Mouse (Mus musculus): ENCODE results near the gene Akap6. TPM values are rescaled to one million over a fixed set of nuclear protein-coding genes. Genes with fewer than 3 reads are reported as not detected.

The Akap6 gene
- polyA plus RNA-seq, 1 experiment from 2014 or later = 13.3 TPM

GRCm38 (mm10) chr12:52910345-52910744, 211.2 kb downstream of the Akap6 start:
- no peak overlapping the region for H3K9ac ChIP-seq (ENCODE audit: low read length)
- no peak overlapping the region for H3K4me2 ChIP-seq (ENCODE audit: low read length)
- H3K27ac ChIP-seq (ENCODE audit: low read depth, low read length) = no peak overlapping the region
- DNase-seq (ENCODE audit: low spot score) = no peak
- no peaks in the 10 kb centered on the region for H3K36me3 ChIP-seq (ENCODE audit: control insufficient read depth, insufficient read depth, low read length)
- 0 out of 2 replicates have a peak, but pooled peaks have one; percentile 48 for ATAC-seq
- H3K9me3 ChIP-seq (replicated peaks; ENCODE audit: control insufficient read depth, low read length) = no peaks in the 10 kb centered on the region
- no peak overlapping the region for H3K4me3 ChIP-seq (ENCODE audit: low read depth, low read length)
- H3K27me3 ChIP-seq (replicated peaks; ENCODE audit: control insufficient read depth, insufficient read depth, low read length) = no peaks in the 10 kb centered on the region
- WGBS = 82% methylated on average over 13 of the region's 13 CpGs
- H3K4me1 ChIP-seq (ENCODE audit: control insufficient read depth, insufficient read depth, low read length) = no peaks in the 10 kb centered on the region

- H3K9ac ChIP-seq (ENCODE audit: low read length) = no peak overlapping the region
- DNase-seq (ENCODE audit: low spot score) (peak; percentile 76), ATAC-seq (no peak)
- no peaks in the 10 kb centered on the region for H3K27me3 ChIP-seq (replicated peaks; ENCODE audit: control insufficient read depth, insufficient read depth, low read length)
- no peaks in the 10 kb centered on the region for H3K4me1 ChIP-seq (ENCODE audit: control insufficient read depth, insufficient read depth, low read length)
- H3K9me3 ChIP-seq (replicated peaks; ENCODE audit: control insufficient read depth, low read length) = no peaks in the 10 kb centered on the region
- H3K36me3 ChIP-seq (ENCODE audit: control insufficient read depth, insufficient read depth, low read length) = no peaks in the 10 kb centered on the region
- no peak overlapping the region for H3K4me2 ChIP-seq (ENCODE audit: low read length)
- H3K4me3 ChIP-seq (ENCODE audit: low read depth, low read length) = no peak overlapping the region
- 20% methylated on average over 8 of the region's 8 CpGs for WGBS
- no peak overlapping the region for H3K27ac ChIP-seq (ENCODE audit: low read depth, low read length)
Observed at GRCm38 (mm10) chr12:52910819-52911218, 211.6 kb downstream of the Akap6 start.

GRCm38 (mm10) chr12:52918939-52919338, 219.8 kb downstream of the Akap6 start:
- Histone ChIP-seq H3K4me1 (ENCODE audit: control insufficient read depth, insufficient read depth, low read length) (no peaks in the 10 kb centered on the region), H3K27me3 (replicated peaks; ENCODE audit: control insufficient read depth, insufficient read depth, low read length) (no peaks in the 10 kb centered on the region), H3K9ac (ENCODE audit: low read length) (no peak overlapping the region), H3K27ac (ENCODE audit: low read depth, low read length) (no peak overlapping the region), H3K36me3 (ENCODE audit: control insufficient read depth, insufficient read depth, low read length) (no peaks in the 10 kb centered on the region), H3K9me3 (replicated peaks; ENCODE audit: control insufficient read depth, low read length) (no peaks in the 10 kb centered on the region), H3K4me2 (ENCODE audit: low read length) (no peak overlapping the region), H3K4me3 (ENCODE audit: low read depth, low read length) (no peak overlapping the region)
- DNase-seq (ENCODE audit: low spot score) = peak; percentile 75
- peak; percentile 34 for ATAC-seq
- 18% methylated on average over 11 of the region's 11 CpGs for WGBS

- ATAC-seq (no peak), DNase-seq (ENCODE audit: low spot score) (no peak)
- H3K9me3 ChIP-seq (replicated peaks; ENCODE audit: control insufficient read depth, low read length) = no peaks in the 10 kb centered on the region
- no peak overlapping the region for H3K9ac ChIP-seq (ENCODE audit: low read length)
- WGBS = 91% methylated on average over 6 of the region's 6 CpGs
- H3K4me1 ChIP-seq (ENCODE audit: control insufficient read depth, insufficient read depth, low read length) = no peaks in the 10 kb centered on the region
- no peak overlapping the region for H3K4me3 ChIP-seq (ENCODE audit: low read depth, low read length)
- H3K4me2 ChIP-seq (ENCODE audit: low read length) = no peak overlapping the region
- no peaks in the 10 kb centered on the region for H3K27me3 ChIP-seq (replicated peaks; ENCODE audit: control insufficient read depth, insufficient read depth, low read length)
- no peaks in the 10 kb centered on the region for H3K36me3 ChIP-seq (ENCODE audit: control insufficient read depth, insufficient read depth, low read length)
- no peak overlapping the region for H3K27ac ChIP-seq (ENCODE audit: low read depth, low read length)
Observed at GRCm38 (mm10) chr12:52922510-52922909, 223.3 kb downstream of the Akap6 start.

- no peak for DNase-seq (ENCODE audit: low spot score)
- no peak for ATAC-seq
- Histone ChIP-seq H3K4me1 (ENCODE audit: control insufficient read depth, insufficient read depth, low read length) (no peaks in the 10 kb centered on the region), H3K4me3 (ENCODE audit: low read depth, low read length) (no peak overlapping the region), H3K27ac (ENCODE audit: low read depth, low read length) (no peak overlapping the region), H3K9ac (ENCODE audit: low read length) (no peak overlapping the region), H3K36me3 (ENCODE audit: control insufficient read depth, insufficient read depth, low read length) (no peaks in the 10 kb centered on the region), H3K27me3 (replicated peaks; ENCODE audit: control insufficient read depth, insufficient read depth, low read length) (no peaks in the 10 kb centered on the region), H3K9me3 (replicated peaks; ENCODE audit: control insufficient read depth, low read length) (no peaks in the 10 kb centered on the region), H3K4me2 (ENCODE audit: low read length) (no peak overlapping the region)
- WGBS = 89% methylated on average over 4 of the region's 4 CpGs
Observed at GRCm38 (mm10) chr12:52925448-52925847, 226.3 kb downstream of the Akap6 start.

- H3K36me3 ChIP-seq (ENCODE audit: control insufficient read depth, insufficient read depth, low read length) = no peaks in the 10 kb centered on the region
- no peaks in the 10 kb centered on the region for H3K9me3 ChIP-seq (replicated peaks; ENCODE audit: control insufficient read depth, low read length)
- no peak overlapping the region for H3K9ac ChIP-seq (ENCODE audit: low read length)
- 65% methylated on average over 5 of the region's 13 CpGs for WGBS
- no peak overlapping the region for H3K4me2 ChIP-seq (ENCODE audit: low read length)
- no peak for DNase-seq (ENCODE audit: low spot score)
- H3K4me1 ChIP-seq (ENCODE audit: control insufficient read depth, insufficient read depth, low read length) = peaks cover 2% of the 10 kb centered on the region
- H3K27ac ChIP-seq (ENCODE audit: low read depth, low read length) = no peak overlapping the region
- ATAC-seq = no peak
- H3K4me3 ChIP-seq (ENCODE audit: low read depth, low read length) = no peak overlapping the region
- H3K27me3 ChIP-seq (replicated peaks; ENCODE audit: control insufficient read depth, insufficient read depth, low read length) = no peaks in the 10 kb centered on the region
Observed at GRCm38 (mm10) chr12:52933832-52934231, 234.6 kb downstream of the Akap6 start.

- 96% methylated on average over 3 of the region's 3 CpGs for WGBS
- Histone ChIP-seq H3K9ac (ENCODE audit: low read length) (no peak overlapping the region), H3K36me3 (ENCODE audit: control insufficient read depth, insufficient read depth, low read length) (no peaks in the 10 kb centered on the region), H3K4me1 (ENCODE audit: control insufficient read depth, insufficient read depth, low read length) (peaks cover 3% of the 10 kb centered on the region), H3K4me2 (ENCODE audit: low read length) (no peak overlapping the region), H3K27ac (ENCODE audit: low read depth, low read length) (no peak overlapping the region), H3K9me3 (replicated peaks; ENCODE audit: control insufficient read depth, low read length) (no peaks in the 10 kb centered on the region), H3K4me3 (ENCODE audit: low read depth, low read length) (no peak overlapping the region), H3K27me3 (replicated peaks; ENCODE audit: control insufficient read depth, insufficient read depth, low read length) (no peaks in the 10 kb centered on the region)
- no peak for ATAC-seq
- DNase-seq (ENCODE audit: low spot score) = no peak
Observed at GRCm38 (mm10) chr12:52934989-52935388, 235.8 kb downstream of the Akap6 start.

- no peak overlapping the region for H3K9ac ChIP-seq (ENCODE audit: low read length)
- WGBS = 43% methylated on average over 5 of the region's 5 CpGs
- H3K4me3 ChIP-seq (ENCODE audit: low read depth, low read length) = no peak overlapping the region
- no peaks in the 10 kb centered on the region for H3K9me3 ChIP-seq (replicated peaks; ENCODE audit: control insufficient read depth, low read length)
- peak; percentile 54 for DNase-seq (ENCODE audit: low spot score)
- H3K4me1 ChIP-seq (ENCODE audit: control insufficient read depth, insufficient read depth, low read length) = peaks cover 3% of the 10 kb centered on the region
- no peaks in the 10 kb centered on the region for H3K36me3 ChIP-seq (ENCODE audit: control insufficient read depth, insufficient read depth, low read length)
- ATAC-seq = no peak
- H3K27me3 ChIP-seq (replicated peaks; ENCODE audit: control insufficient read depth, insufficient read depth, low read length) = no peaks in the 10 kb centered on the region
- no peak overlapping the region for H3K4me2 ChIP-seq (ENCODE audit: low read length)
- H3K27ac ChIP-seq (ENCODE audit: low read depth, low read length) = no peak overlapping the region
Observed at GRCm38 (mm10) chr12:52938786-52939185, 239.6 kb downstream of the Akap6 start.

- DNase-seq (ENCODE audit: low spot score) = no peak
- H3K4me3 ChIP-seq (ENCODE audit: low read depth, low read length) = no peak overlapping the region
- no peak overlapping the region for H3K27ac ChIP-seq (ENCODE audit: low read depth, low read length)
- no peaks in the 10 kb centered on the region for H3K9me3 ChIP-seq (replicated peaks; ENCODE audit: control insufficient read depth, low read length)
- H3K4me1 ChIP-seq (ENCODE audit: control insufficient read depth, insufficient read depth, low read length) = peaks cover 3% of the 10 kb centered on the region
- no peak for ATAC-seq
- 82% methylated on average over 15 of the region's 15 CpGs for WGBS
- H3K4me2 ChIP-seq (ENCODE audit: low read length) = no peak overlapping the region
- no peaks in the 10 kb centered on the region for H3K27me3 ChIP-seq (replicated peaks; ENCODE audit: control insufficient read depth, insufficient read depth, low read length)
- no peak overlapping the region for H3K9ac ChIP-seq (ENCODE audit: low read length)
- no peaks in the 10 kb centered on the region for H3K36me3 ChIP-seq (ENCODE audit: control insufficient read depth, insufficient read depth, low read length)
Observed at GRCm38 (mm10) chr12:52939324-52939946, 240.3 kb downstream of the Akap6 start.

All from forebrain, embryonic 14.5 days (tissue).